Mouse (Mus musculus) lung, postnatal 4 days (tissue): ENCODE measurements at regions not wholly inside any gene's neighbourhood (a gene's known extent, or its start where the extent isn't known, plus 50 kb on each side); places are given as distances from the start of the nearest gene placed in this dataset.
"Not testable (repeated sequence)": the region's sequence is repeated elsewhere in the genome, so short reads cannot be mapped to it uniquely, and the experiment has no call there.

Source experiments
- DNase-seq, 2 experiments: peaks; one replicate each; pipeline ENCODE4 v3.0.0; 2021

DNA sequence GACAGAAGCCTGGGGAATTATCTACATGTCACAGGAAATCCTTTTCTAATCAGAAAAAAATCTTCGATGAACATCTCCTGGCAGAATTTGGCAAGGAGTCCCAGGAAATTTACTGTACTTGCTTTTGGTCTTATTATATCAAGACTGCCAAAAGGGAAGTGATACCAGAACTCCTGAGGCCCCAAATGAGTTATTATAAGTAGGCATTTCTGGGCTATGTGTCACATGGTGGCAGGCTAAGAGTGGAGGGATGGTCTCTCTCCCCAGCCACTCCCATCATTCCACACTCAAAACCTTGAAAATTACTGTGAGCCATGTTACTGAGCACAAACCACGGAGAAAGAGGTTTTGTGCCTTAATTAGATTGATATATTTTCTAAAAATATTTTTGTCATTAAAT is 94.0 kb upstream of the Cdk6 start:
- DNase-seq: no peak

DNA sequence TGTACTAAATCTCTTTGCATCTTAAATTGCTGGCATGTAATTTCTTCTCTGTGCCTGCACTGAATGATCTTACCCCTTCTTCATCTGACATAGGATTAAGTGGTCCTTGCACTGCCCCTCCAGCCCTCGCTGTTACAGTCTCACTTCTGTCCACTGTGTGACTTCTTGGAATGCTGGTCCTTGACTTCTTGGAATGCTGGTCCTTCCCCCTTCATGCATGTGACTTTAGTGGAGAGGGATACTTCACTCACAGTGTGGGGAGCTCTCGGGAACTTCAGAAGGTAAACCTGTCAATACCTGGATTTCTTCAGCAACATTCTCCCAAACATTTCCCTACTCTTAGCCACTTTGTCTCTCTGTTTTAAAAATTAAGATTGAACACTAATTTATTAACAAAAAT is 91.0 kb upstream of the Cdk6 start:
- DNase-seq: no peak

GRCm38 (mm10) chr5:3260289-3260688 is 81.0 kb upstream of the Cdk6 start:
- no peak for DNase-seq

DNA sequence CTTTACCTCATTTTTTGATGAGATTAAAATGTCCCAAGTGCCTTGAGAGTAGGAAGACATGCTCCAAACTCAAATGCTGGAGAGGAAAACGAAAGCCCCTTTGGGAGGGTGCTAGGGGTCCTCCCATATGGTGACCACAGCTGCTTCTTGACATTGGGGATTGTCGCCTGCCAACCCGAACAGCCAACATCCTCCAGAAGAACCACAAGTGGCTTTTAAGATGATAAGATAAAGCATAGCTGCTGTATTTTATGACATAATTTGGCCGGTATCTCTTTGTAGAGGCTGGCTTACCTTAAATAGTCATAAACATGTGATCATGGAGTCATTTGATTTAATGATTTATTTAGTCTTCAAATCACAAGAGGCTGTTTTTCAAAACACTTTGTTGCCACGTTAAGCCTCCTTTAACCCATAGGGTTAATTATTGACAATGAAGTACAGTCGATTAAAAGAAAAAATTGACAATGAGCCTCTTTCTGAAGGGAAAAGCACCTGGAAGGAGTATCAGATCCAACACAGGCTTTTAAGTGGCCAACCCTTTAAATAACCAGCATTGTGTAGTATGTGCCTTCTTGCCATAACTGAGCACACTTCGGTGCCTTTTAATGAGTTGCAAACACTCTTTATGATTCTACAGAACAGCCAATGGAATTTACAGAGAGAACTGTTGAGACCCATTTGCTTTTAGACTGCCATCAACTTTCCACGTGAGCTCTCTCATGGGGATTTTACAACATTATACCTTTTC is 76.1 kb upstream of the Cdk6 start:
- not testable (repeated sequence) for DNase-seq

DNA sequence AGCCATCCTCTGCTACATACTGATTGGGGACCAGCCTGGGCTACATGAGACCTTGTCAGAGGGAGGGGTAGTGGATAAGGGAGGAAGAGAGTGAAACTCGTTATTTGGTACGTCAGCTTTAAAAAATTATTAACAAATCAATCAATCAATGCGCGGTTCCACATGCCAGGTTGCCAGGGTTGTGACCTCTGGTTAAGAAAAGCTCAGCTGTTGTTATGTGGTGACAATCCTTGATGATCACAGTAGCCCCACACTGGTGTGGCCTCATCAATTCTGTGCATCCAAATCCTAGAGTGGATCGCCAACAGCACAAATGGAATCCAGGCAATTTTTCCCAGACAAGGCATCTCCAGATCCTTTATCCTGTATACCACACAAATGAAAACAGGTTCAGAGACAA is 74.3 kb upstream of the Cdk6 start:
- no peak for DNase-seq

GRCm38 (mm10) chr5:3269760-3270159 is 71.5 kb upstream of the Cdk6 start:
- DNase-seq: no peak

DNA sequence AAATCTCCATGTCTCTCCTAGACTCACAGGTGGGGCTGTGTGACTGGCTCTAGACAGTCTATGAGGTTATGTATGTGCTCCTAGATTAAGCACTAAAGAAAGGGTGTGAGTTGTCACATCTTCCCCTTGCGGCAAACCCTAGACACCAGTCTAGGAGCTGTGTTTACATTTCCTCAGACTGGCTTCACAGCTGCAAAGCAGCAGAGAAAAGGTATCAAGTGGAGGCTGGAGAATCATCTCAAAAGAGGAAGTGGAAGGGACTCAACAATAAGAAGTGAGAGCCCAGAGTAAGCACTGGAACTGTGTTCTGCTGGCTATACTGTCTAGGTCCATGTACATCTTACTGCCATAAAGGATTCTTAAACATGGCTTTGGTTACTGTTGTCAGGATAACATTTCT is 68.1 kb upstream of the Cdk6 start:
- DNase-seq: not testable (repeated sequence)

DNA sequence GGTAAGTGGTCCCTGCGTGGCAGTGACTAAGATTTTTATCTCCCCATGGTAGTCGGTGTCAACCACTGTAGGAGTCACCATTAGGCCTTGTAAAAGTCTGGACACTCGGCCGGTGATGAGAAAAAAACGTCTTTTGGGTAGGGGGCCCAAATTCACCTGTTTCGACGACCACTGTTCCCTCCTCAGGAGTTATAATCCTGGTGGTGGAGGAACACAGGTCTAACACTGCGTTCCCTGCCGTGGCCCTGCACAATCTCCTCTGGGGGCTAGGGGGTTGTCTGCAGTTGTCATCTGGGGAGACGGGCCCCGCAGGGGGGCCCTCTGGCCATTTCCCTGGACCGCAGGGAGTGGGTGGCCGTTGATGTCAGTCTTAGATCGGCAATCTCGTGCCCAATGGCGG is 64.0 kb upstream of the Cdk6 start:
- DNase-seq: not testable (repeated sequence)

- DNase-seq: not testable (repeated sequence)
Observed at GRCm38 (mm10) chr5:3278956-3279355, 62.3 kb upstream of the Cdk6 start.

DNA sequence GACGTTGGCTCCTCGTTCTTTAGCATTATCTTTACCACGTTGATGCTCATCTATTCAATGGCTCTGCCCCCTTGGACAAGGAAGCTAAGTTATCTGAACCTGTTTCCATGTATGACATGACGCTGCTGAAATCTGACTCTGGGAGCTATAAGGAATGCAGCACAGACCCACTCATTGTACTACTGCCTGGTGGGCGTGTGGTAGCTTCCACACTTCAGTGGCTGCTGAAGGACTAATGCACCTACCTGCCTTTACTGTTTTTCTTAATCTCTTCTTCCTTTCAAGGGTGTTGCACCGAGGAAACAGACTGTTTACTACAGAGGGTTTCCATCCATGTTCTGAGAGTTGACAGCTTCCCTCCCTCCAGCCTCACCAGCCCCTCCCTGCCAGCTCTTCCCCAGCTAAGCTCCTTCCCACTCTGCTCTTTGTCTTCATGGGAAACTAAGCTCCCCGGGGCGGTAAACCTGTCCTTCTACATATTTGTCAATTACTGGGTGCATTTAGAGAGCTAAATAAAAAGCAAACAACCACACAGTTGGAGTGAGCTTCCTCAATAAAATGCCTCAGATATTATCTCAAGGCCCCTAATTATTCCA is 59.3 kb upstream of the Cdk6 start:
- not testable (repeated sequence) for DNase-seq

GRCm38 (mm10) chr5:3283083-3283482 is 58.2 kb upstream of the Cdk6 start:
- DNase-seq: no peak

- DNase-seq: not testable (repeated sequence)
Observed at GRCm38 (mm10) chr5:3284335-3284734, 57.0 kb upstream of the Cdk6 start.

DNA sequence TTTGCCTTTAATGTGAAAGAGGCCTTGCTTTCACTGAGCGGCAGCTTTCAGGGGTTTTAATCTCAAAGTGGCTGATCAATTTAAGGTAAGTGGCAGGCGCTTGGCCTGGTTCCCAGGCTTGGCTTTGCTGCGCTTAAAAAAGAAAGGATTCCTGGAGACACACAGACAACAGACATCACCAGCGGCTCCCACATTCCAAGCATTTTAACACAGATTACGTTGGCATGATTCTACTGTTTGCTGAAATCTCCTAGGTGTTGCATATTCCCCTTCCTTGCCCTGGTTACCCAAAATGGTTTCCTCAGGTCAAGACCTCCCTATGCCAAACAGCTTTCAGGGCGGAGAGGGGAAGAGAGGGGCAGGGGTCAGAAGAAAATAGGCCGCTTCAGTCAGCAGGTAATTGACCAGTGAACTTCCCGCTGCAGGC is 51.3 kb upstream of the Cdk6 start:
- DNase-seq: peak; percentile 31 to 53
